Mouse (Mus musculus): ENCODE data around the gene Zbtb8a.
"Not testable (repeated sequence)": the region's sequence is repeated elsewhere in the genome, so short reads cannot be mapped to it uniquely, and the experiment has no call there.

Gene Zbtb8a

DNA sequence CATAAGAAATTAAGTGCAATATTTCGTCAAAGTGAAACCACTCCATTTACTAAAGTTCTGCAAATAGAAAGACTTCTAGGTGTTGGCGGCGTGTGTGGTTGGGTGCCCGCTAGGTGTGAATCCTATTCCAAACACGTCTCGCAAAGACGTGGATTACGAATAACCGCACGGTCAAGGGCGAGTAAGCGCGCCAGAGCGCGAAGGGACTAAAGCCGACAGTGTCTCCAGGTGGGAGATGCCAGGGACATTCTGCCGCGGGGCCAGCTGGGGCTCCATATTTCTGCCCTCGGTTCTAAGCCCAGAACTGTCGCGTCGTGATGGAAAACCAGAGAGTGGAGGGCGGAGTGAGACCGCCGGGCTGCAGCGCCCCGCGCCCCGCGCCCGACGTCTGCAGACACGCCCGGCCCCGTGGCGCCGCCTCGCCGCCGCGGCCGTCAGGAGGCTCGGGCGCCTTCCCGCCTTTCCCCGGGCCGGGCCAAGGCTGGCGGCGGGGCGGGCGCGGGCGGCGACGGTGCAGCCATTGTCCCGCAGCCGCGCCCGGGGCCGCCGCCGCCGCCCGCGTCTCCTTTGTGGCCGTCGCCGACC is 863 bp downstream of the Zbtb8a start:
- DNase-seq (ENCODE audit: low spot score in 2 of 2): peak; percentile 7 to 23

DNA sequence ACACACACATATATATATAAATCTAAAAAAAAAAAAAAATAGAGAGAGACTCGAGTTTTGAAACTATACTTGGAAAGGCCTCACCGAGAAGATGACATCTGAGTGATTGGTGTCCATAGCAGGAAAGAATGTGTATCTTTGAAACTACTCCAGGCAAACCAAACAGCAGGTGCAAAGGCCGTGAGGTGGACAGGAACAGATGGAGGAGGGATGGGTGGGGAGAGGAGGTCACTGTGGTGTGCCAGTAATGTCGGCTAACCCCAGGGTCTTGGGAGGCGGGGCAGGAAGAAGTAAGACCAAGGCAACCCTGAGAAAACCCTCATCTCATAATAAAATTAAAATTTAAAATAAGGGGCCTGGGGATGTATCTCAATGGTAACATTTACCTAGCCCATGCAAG is 2.1 kb downstream of the Zbtb8a start:
- DNase-seq (ENCODE audit: low spot score in 2 of 2): no peak

GRCm38 (mm10) chr4:129375000-129375399 is 2.9 kb downstream of the Zbtb8a start:
- DNase-seq (ENCODE audit: low spot score in 2 of 2): no peak

GRCm38 (mm10) chr4:129374219-129374755 is 3.6 kb downstream of the Zbtb8a start:
- DNase-seq (ENCODE audit: low spot score in 2 of 2): no peak

GRCm38 (mm10) chr4:129373202-129373976 is 4.5 kb downstream of the Zbtb8a start:
- DNase-seq (ENCODE audit: low spot score in 2 of 2): no peak

DNA sequence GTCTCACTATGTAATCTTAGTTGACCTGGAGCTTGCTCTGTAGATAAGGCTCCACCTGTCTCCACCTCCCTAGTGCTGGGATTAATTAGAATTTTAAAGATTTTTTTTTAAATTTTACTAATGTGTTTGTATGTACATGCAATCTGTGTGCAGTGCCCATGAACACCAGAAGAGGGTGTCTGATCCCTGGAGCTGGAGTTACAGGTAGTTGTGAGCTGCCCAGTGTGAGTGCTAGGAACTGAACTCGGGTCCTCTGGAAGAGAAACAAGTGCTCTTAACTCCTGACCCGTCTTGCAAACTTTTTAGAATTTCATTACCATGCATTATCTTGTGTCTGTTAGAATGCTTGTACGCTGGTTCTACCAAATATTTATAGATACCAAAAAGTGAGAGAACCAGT is 6.5 kb downstream of the Zbtb8a start:
- no peak for DNase-seq (ENCODE audit: low spot score in 2 of 2)

GRCm38 (mm10) chr4:129365224-129365623 is 12.7 kb downstream of the Zbtb8a start:
- peak in 1 of 2 experiments; percentile 13 for DNase-seq (ENCODE audit: low spot score in 2 of 2)

- no peak for DNase-seq (ENCODE audit: low spot score in 2 of 2)
Observed at GRCm38 (mm10) chr4:129364379-129364778, 13.5 kb downstream of the Zbtb8a start.

- DNase-seq (ENCODE audit: low spot score in 2 of 2): no peak
Observed at GRCm38 (mm10) chr4:129363463-129363862, 14.5 kb downstream of the Zbtb8a start.

GRCm38 (mm10) chr4:129362771-129363170 is 15.1 kb downstream of the Zbtb8a start:
- DNase-seq (ENCODE audit: low spot score in 2 of 2): no peak

GRCm38 (mm10) chr4:129362238-129362637 is 15.7 kb downstream of the Zbtb8a start:
- DNase-seq (ENCODE audit: low spot score in 2 of 2): not testable (repeated sequence)

DNA sequence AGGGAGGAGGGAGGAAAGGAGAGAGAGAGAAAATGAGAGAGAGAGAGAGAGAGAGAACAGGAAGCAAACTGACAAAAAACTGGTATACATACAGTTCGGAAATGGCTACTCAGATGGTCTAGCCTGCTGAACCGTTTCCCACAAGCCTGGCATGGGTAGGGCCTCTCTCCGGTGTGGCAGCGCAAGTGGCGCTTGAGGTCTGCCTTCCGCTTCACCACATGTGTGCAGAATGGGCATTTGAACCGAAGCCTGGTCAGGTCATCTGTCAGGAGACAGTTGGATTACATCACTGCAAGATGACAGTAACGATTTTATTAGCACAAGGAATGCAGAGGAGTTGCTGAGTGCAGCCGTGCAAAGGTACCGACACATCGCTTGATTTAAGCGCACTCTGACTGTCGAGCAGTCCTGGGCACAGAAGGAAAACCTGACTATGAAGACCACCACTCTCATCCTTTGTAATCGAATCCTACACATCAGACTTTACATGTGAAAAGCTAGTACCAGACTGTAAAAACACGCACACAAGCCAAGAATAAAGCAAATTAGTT is 20.2 kb downstream of the Zbtb8a start:
- DNase-seq (ENCODE audit: low spot score in 2 of 2): no peak

DNA sequence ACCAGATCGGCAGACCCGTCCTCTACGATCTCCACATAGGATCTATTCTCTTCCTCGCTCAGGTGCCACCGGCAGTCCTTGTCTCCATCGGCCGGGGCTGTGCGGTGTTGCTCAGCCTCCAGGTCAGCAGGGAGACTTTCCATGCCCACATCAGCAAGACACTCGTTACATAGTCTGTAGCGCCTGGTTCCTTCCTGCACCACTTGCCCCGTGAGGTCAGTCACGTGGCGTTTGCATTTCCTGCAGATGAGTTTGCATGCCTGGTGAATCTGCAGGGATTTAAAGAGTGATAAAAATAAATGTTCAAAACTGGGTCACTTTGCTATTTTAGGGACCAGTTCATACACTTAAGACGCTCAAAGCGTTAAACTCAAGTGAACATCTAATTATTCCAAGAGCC is 23.7 kb downstream of the Zbtb8a start:
- DNase-seq (ENCODE audit: low spot score in 2 of 2): peak in 1 of 2 experiments; percentile 14

DNA sequence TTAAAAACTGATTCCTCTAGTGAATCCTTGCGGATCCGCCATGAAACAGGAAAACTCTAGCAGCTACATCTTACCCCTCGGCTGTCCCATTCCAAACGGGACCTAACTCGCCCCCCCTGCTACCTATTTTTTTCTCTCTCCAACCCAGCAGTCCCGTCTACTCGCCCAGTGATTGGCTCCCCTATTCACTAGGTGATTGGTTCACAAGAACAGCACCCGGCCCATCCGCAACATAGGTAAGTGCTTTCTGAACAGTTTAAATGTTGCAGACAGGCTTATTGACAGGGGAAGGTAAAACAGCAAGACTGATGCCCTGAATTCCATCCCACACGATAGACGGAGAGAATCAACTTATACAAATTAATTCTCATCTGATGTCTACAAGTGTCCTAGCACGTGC is 24.7 kb downstream of the Zbtb8a start:
- DNase-seq (ENCODE audit: low spot score in 2 of 2): no peak

DNA sequence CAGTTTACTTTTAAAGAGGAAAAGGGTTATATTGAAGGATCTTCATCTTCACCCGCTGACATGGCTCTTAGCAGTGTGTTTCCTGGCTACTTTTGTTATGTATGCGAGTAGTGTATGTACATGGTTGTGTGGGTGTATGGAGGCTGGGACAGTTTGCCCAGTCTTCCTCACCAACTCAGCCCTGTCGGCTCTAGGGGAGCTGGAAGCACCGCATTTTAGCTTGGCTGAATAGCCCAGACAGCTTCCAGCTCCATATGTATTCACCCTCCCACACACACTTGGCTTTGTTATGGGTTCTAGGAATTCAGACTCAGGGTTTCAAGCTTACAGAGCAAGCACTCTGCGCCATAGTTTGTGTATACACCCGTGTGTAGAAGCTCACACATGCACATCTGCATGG is 26.8 kb downstream of the Zbtb8a start:
- DNase-seq (ENCODE audit: low spot score in 2 of 2): no peak

GRCm38 (mm10) chr4:129350644-129351043 is 27.3 kb downstream of the Zbtb8a start:
- DNase-seq (ENCODE audit: low spot score in 2 of 2): peak; percentile 49 to 82

- no peak for DNase-seq (ENCODE audit: low spot score in 2 of 2)
Observed at GRCm38 (mm10) chr4:129346481-129347154, 31.3 kb downstream of the Zbtb8a start.

DNA sequence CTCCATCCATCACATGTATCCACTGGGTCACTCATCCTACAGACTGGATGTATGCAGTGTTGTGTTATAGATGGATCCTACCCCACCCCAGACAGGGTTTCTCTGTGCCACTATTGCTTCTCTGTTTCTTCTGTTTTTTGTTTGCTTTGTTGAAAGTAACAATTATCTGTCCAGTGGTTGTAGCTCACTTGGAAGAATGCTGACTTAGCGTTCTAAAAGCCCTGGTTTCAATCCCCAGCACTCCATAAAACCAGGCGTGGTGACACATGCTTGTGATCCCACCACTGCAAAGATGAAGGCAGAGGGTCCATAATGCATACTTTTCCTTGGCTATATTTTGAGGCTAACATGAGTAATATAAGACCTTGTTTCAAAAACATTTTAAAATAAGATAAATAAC is 35.2 kb downstream of the Zbtb8a start:
- no peak for DNase-seq (ENCODE audit: low spot score in 2 of 2)

DNA sequence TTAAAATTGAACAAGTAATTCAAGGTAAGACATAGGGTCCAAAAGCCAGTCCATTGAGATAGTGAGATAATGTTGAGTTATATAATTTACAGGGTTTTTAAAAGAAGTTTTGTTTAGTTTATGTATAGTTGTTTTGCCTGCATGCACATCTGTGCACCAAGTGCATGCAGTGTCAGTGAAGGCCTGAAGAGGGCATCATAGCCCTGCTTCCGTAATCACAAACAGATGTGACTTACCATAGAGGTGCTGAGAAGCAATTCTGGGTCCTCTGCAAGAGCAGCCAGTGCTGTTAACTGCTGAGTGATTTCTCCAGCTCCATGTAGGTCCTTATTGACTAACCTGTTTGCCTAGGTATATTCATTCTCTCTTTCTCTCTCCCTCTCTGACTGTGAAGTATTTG is 36.0 kb downstream of the Zbtb8a start:
- DNase-seq (ENCODE audit: low spot score in 2 of 2): no peak

DNA sequence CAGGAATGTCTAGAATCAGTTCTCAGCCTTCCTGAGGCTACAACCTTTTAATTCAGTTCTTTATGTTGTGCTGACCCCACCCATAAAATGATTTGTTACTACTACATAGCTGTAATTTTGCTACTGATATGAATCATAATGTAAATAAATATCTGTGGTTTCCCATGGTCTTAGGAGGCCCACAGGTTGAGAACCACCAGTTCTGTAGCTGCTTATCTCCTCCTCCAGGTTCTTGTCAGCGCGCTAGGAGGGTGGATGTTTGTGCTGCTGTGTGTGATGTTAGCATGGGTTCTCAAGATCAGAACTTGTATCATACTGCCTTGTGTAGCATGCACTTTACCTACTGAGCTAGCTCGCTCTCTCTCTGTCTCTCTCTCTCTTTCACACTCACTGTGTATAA is 38.2 kb downstream of the Zbtb8a start:
- DNase-seq (ENCODE audit: low spot score in 2 of 2): no peak

DNA sequence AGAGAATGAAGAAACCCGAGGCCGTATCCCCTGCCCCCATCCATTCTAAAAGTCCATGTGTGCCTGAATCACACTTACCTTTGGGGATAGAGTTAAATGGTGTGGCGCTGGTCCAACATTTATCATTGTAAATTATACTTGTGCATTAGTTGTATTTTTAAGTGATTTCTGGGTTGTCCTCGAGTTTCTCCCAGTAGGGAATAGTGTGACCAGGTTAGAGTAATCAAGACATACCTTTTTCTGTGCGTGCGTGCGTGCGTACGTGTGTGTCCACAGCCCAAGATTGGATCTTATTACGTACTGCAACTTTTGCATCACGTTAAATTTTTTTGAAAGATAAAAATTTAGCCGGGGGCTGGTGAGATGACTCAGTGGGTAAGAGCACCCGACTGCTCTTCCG is 41.6 kb downstream of the Zbtb8a start:
- DNase-seq (ENCODE audit: low spot score in 2 of 2): no peak

Measured in thymus, postnatal 10 days (tissue).